Mouse (Mus musculus): ENCODE results near the gene Clec12b. TPM values are rescaled to one million over a fixed set of nuclear protein-coding genes. Genes with fewer than 3 reads are reported as not detected.
A peak's percentile ranks its signal among the peaks of the same experiment; 100 is the strongest.

The Clec12b gene
- total RNA-seq (2017) = not detected in 2 replicates

- no peak for ATAC-seq (replicated peaks; ENCODE audit: low read depth, poor library complexity, severe bottlenecking)
Measured at GRCm38 (mm10) chr6:129385774-129386173, at the start of gene Clec12b. TSS of gene Clec12b (minus strand) at chr6:129385874.

DNA sequence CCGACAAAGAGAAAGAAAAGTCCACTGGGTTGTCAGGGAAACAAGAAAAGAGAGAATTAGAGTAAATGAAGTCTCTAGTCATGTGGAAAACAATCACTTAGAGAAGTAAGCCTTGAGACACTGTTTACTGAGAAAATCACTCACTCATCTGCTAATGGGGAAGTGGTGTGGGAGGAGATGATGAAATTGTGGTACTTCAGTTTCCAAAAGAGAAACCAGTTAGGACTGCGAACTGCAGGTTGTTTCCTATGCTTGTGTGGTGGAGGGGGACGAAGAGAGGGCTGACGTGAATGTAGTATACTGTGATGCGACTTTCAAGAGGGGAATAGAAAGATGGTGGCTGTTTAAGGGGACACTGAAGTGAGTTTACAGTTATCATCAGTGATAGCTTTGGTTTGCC lies 48.6 kb upstream of the Clec12b start:
- ATAC-seq (replicated peaks; ENCODE audit: low read depth, poor library complexity, severe bottlenecking) = peak; percentile 100

DNA sequence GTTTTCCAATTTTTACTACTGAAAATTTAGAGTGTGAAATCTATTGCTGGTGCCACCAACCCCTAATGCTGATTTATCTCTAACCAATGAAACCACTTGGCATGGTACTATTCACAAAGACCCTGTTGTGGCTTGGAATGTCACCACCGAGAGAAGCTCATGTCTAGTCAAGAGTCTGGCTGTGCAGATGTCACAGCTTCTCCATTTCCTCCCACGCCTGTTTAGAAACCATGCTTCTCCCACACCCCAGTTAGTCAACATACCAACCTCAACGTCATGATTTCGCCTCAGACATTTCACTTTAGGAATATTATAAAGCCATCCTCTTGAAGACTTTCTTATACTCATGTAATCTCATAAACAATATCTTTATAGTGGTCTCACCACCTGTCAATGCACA lies 41.6 kb upstream of the Clec12b start:
- ATAC-seq (replicated peaks; ENCODE audit: low read depth, poor library complexity, severe bottlenecking) = peak; percentile 48

DNA sequence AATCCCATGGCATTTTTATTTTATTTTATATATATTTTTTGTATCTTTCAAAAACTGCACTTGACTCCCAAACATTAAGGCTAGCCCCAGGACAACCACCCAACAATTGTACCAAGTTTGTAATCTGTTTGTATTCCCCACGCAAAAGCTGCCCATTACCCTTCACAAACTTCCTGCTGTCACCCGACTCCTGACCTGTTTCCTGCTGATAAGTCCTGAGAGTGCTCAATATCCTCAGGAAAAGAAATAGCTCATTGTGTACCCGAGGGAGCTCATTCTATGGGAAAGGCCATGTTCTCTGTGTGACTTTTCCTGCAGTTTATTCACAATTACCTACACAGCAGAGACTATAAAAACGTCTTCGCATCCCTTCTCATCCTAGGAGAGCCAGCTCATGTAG lies 40.1 kb upstream of the Clec12b start:
- peak; percentile 82 for ATAC-seq (replicated peaks; ENCODE audit: low read depth, poor library complexity, severe bottlenecking)

- no peak for ATAC-seq (replicated peaks; ENCODE audit: low read depth, poor library complexity, severe bottlenecking)
Measured at GRCm38 (mm10) chr6:129425217-129425616, 39.5 kb upstream of the Clec12b start.

GRCm38 (mm10) chr6:129423734-129424072 lies 38.0 kb upstream of the Clec12b start:
- peak; percentile 64 for ATAC-seq (replicated peaks; ENCODE audit: low read depth, poor library complexity, severe bottlenecking)

DNA sequence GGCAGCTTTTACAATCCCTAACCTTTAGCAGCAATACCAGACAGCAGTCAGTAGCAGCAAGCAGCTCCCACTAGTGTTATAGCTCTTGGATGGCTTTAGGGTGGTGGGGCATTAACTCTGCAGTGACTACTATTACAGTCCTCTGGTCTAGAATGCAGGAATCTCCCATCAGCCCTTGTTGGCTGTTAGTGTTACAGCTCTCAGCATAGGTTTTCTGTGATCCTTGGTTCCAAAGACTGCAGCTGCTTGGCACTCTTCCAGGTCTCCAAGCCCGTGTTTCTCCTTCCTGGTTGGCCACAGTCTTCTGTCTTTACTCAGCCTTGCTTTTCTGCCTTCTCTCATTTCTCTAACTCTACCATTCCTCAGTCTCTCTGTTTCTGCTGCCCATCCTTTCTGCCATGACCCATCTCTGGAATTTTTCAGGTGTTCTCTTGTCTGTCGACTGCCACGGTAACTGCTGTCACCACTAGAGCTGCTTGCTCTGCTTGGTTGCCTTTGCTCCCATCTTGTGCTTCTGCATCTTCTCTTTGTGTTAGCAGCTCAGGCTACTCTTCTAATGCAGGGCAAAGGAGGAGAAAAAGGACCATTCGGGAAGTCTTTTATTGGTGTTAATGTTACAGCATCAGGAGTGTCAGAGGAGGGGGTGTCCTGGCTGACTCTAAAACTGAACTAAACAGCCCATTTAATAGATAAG lies 37.5 kb upstream of the Clec12b start:
- ATAC-seq (replicated peaks; ENCODE audit: low read depth, poor library complexity, severe bottlenecking) = no peak

DNA sequence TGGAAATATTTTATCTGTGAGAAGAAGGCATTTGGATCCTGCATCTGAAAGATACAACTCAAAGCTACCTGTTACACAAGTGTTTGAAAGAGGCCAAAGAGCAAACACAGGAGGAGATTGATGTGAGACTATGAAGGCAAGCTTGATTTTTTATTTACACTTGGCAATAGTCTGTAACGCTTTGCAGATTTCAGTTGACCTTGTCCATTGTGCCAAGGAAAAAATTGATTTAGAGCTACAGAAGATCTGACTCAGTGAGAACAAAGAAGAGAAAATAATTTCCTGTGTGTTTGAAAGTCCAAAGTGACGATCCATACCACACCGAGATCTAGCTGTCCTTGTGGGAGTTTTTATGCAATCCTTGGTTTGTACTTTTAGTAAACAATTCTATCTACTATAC lies 36.6 kb upstream of the Clec12b start:
- ATAC-seq (replicated peaks; ENCODE audit: low read depth, poor library complexity, severe bottlenecking) = no peak

- no peak for ATAC-seq (replicated peaks; ENCODE audit: low read depth, poor library complexity, severe bottlenecking)
Measured at GRCm38 (mm10) chr6:129414177-129414576, 28.5 kb upstream of the Clec12b start.

DNA sequence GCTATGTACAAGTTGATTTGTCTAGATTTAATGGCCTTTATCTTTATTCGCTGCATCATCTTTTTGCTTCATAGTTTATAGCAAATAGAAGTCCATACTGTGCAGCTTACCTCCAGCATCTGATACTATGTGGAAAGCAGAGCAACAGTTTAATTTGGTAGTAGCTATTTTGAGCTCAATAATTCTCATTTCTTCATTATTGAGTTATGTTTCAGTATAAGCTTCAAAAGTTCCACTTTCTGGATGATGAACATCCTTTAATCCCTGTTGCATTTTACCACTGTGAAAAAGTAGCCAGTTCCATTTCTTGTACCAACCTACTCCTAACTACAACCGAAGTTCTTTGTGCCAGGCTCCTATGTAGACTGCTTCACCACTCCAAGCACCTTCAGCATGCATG lies 22.9 kb upstream of the Clec12b start, which contains the start of gene Clec9a:
Clec9a (plus strand) TSS at position 301 of the 400 bp plus-strand sequence.
- no peak for ATAC-seq (replicated peaks; ENCODE audit: low read depth, poor library complexity, severe bottlenecking)

DNA sequence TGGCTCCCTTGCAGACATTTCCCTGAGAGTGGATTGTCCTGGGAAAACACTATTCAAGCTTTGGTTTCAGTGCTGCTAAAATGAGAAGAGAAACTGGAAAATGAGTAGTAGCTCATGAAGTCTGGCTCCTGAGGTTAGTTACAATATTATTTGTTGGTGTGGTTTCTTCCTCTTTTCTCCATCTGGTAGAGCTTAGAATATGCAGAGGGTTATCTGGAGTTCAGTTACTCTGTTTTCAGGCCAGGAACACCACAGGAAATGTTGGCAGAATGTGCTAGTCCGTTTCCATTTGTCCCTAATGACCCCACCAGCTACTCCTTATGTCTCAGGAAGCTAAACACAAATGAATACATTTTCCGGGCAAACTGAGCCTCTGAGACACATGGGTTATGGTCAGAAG lies 21.6 kb upstream of the Clec12b start:
- peak; percentile 79 for ATAC-seq (replicated peaks; ENCODE audit: low read depth, poor library complexity, severe bottlenecking)

DNA sequence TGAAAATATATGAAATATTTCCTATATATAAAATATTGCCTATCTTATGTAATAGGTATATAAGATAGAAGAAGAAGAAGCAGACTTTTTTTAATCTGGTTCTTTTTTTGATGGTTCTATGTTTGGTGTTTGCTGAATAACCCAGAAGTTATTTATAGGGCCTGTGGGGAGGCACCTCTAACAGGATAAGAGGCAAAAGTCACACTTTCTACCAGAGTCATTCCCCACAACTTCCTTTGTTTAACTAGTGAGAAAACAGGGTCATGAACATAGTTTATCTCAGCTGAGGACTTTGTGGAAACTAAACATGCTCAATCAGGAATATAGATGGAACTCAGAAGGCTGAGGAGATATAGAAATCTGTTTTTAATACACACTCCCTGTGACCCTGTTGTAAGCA lies 20.3 kb upstream of the Clec12b start:
- ATAC-seq (replicated peaks; ENCODE audit: low read depth, poor library complexity, severe bottlenecking) = peak; percentile 75

- no peak for ATAC-seq (replicated peaks; ENCODE audit: low read depth, poor library complexity, severe bottlenecking)
Measured at GRCm38 (mm10) chr6:129403391-129403790, 17.7 kb upstream of the Clec12b start.

GRCm38 (mm10) chr6:129402404-129402803 lies 16.7 kb upstream of the Clec12b start:
- no peak for ATAC-seq (replicated peaks; ENCODE audit: low read depth, poor library complexity, severe bottlenecking)

- ATAC-seq (replicated peaks; ENCODE audit: low read depth, poor library complexity, severe bottlenecking) = peak; percentile 40; the same call in 1 of the 2 replicates
Measured at GRCm38 (mm10) chr6:129399945-129400344, 14.3 kb upstream of the Clec12b start.

DNA sequence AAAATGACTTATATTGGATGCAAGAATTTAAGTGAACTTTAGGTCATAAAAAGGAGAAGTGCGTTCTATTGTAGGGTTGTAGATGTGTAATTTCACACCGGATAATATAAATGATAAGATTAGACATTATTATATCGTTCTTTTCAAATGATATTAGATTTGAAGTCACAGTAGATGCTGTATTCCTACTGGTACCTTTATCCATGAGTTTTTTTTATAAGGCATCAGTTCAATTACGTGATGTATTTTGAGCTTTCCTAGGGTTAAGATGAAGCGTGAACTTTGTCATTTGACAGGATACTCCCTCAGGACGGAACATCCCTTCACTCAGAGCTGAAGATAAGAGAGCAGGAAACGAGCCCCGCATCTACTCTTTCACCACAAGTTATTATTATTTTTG lies 11.3 kb upstream of the Clec12b start, which contains the start of gene Clec1b:
Clec1b (plus strand) TSS at position 301 of the 400 bp plus-strand sequence.
- ATAC-seq (replicated peaks; ENCODE audit: low read depth, poor library complexity, severe bottlenecking) = no peak

- ATAC-seq (replicated peaks; ENCODE audit: low read depth, poor library complexity, severe bottlenecking) = no peak
Measured at GRCm38 (mm10) chr6:129393732-129394131, 8.1 kb upstream of the Clec12b start.

DNA sequence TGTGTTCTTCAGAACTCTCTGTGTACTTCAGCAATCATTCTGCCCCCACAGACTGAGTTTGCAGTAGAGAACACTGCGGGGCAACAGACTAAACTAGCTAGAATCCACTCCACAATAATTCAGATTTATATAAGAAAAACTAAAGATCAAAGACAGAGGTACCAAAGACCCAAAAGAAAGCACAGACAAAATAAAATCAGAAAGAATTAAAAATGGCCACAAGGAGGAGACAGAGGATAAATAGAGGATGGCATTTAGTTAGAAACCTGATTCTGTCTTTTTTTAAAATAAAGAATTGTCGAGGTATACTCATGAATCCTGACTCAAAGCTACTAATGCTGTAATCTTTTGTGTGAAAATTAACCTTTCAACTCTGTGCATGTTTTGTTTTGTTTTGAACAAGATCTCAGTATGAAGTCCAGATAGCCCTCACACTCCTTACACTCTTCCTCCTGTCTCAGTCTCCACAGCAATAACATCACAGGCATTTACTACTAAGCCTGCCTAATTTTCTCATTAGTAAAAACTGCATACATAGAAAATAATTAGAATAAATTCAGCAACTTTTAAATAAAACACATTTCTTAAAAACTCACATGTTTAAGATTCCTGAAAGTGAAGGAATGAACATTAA lies 7.5 kb upstream of the Clec12b start:
- peak; percentile 68; the same call in 1 of the 2 replicates for ATAC-seq (replicated peaks; ENCODE audit: low read depth, poor library complexity, severe bottlenecking)

DNA sequence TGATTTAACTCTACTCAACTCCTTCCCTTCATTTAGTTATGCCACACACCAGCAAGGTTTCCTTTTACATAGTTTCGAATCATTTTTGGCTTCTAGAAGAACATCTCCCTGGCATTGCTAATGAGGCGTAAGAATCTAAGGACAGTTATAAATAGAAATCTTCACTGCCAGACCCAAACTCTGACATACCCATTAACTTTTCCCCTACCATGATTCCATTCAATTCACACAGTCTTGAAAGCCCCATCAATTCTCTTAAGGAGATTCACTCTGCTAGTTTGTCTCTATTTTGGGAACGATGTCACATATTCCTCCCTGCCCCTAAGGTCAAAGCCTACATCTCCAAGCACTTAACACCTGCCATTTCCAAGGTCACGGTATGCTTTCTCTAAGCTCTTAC lies 674 bp downstream of the Clec12b start:
- ATAC-seq (replicated peaks; ENCODE audit: low read depth, poor library complexity, severe bottlenecking) = no peak

DNA sequence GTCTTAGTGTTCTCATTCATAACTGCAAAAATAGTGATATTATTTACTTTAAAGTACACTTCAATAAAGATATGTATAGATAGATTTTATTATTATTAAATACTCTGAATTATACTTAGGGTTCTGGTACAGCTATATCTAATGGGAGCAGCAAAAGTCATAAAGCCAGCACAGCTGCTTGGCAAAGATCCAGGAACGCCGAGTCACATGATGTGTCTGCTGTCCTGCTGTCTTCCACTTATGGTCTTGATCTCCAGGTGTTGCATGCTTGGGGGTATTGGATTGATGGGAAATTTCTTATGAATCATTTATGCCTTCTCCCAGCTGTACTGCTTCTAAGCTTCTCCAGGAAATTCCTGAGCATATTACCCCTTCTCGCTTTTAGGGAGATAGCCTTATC lies 2.2 kb downstream of the Clec12b start:
- no peak for ATAC-seq (replicated peaks; ENCODE audit: low read depth, poor library complexity, severe bottlenecking)

GRCm38 (mm10) chr6:129381736-129382135 lies 3.9 kb downstream of the Clec12b start:
- no peak for ATAC-seq (replicated peaks; ENCODE audit: low read depth, poor library complexity, severe bottlenecking)

- ATAC-seq (replicated peaks; ENCODE audit: low read depth, poor library complexity, severe bottlenecking) = no peak
Measured at GRCm38 (mm10) chr6:129380454-129380853, 5.2 kb downstream of the Clec12b start.
